Mouse (Mus musculus) gastrocnemius, postnatal 10 days (tissue): ENCODE results near the gene Ndufb5. TPM values are rescaled to one million over a fixed set of nuclear protein-coding genes. Genes with fewer than 3 reads are reported as not detected.
"Not testable (repeated sequence)": the region's sequence is repeated elsewhere in the genome, so short reads cannot be mapped to it uniquely, and the experiment has no call there.

Experiments used
- DNase-seq: peaks from one replicate; pipeline ENCODE4 v3.0.0; 2021; ENCODE audit warnings: mixed read lengths
- long read RNA-seq, 2 experiments: library from polyadenylated mRNA; stranded (forward); transcript quantifications; one replicate each; pipeline ENCODE4 v2.0.0; 2021
- total RNA-seq, 2 experiments: library from RNA; stranded (reverse); gene quantifications; 2 replicates each; pipeline ENCODE4 v1.2.3; 2021

Ndufb5 gene
- total RNA-seq, result 100 to 1,000 TPM; 393 to 444 TPM
- long read RNA-seq, experiment 1, transcript Ndufb5-204 (6 exons, 1,079 nt), result major isoform, 221 of 226 reads
- long read RNA-seq, experiment 1, partial matches to known transcripts, result 0 of 226 reads
- long read RNA-seq, experiment 1, other reads (novel, unspliced or antisense), result 5 of 226 reads
- long read RNA-seq, experiment 2, transcript Ndufb5-204 (6 exons, 1,079 nt), result major isoform, 234 of 241 reads
- long read RNA-seq, experiment 2, partial matches to known transcripts, result 1 of 241 reads
- long read RNA-seq, experiment 2, other reads (novel, unspliced or antisense), result 4 of 241 reads

DNA sequence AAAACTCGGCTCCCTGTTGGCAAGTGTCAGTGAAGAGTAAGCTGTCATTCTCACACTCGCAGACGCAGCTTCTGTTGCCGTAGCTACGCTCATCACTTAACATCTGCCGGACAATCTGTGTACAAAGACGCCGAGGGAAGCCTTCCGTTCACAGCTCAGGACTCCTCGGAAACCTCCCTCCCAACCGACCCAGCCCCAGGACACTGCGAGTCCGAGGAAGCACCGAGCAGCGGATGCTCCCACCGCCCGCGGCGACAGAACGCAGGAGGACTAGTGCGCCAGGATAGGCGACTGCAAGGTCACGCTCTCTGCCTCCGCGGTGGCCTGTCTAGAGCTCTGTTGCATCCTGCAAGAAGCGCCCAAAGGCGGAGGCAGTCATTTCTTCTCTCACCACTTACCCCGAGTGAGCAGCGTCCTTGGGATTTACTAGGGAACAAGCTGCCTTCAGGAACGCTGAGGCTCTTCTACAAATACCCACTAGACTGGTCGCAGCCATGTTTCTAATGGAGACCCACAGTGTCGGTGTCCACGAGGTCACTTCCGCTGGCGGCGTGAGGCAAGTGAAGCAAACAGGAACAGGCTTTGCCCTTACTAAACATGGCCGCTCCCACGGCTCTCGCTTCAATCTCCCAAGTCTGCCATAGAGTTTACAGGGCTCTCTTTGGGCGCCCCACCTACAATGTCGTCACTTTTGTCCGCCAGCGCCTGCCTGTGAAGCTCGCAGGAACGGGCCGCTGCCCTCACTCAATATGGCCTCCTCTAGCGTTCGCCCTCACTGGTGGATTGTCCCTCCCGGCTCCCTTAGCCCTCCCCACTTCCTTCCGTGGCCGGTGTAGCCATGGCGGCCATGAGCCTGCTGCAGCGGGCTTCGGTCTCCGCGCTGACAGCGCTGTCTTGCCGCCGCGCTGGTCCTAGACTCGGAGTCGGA lies at the start of gene Ndufb5:
Gene Ndufb5 (plus strand): TSS at position 747 of the 928 bp plus-strand sequence.
- peak; percentile 91 for DNase-seq

DNA sequence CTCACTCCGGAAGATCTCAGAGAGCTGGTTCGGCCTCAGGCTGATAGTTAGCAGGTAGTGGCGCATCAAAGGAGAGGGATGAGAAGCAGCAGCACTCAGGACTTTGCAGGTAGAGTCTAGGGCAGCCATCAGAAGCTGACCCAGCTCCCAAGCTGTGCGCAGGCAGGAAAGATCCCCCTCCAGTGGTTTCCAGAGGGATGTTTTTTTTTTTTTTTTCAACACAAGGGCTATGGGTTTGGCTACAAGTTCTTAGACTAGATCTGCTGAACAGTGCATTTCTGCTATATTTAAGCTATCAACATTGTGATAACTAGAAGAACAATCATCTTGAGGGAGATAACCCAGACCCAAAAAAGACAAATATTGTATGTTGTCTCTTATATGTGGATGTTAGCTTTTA lies 49.6 kb upstream of the Ndufb5 start:
- DNase-seq, result no peak

DNA sequence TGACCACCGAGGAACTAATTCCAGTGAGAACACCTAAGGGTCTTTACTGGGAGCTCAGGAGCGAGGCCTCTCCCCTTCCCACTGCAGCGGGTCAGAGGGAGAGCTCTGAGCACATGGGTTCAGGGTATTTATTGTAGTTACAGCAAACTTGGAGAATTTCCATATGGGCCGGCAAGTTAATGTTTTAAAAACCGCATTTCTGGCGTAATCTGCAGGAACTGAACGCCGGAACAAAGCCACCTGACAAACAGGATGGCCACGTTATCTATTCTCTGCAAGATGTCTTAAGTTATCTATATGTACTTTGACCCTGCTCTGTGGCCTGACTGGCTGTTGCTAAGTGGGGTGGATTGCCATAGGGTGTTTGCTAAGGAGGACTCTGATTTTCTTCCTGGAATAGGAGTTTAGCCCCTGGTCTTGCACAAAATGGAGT lies 47.2 kb upstream of the Ndufb5 start:
- no peak for DNase-seq

DNA sequence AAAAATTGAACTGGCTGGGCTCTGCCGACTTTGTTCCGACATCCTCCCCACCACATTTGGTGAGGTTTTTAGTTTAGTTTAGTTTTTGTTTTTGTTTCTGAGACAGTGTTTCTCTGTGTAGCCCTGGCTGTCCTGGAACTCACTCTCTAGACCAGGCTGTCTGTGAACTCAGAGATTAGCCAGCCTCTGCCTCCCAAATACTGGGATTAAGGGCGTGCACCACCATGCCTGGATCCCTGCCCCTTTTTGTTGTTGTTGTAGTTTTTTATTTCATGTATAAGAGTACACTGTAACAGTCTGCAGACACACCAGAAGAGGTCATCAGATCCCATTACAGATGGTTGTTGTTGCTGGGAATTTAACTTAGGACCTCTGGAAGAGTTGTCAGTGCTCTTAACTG lies 46.8 kb upstream of the Ndufb5 start:
- no peak for DNase-seq

DNA sequence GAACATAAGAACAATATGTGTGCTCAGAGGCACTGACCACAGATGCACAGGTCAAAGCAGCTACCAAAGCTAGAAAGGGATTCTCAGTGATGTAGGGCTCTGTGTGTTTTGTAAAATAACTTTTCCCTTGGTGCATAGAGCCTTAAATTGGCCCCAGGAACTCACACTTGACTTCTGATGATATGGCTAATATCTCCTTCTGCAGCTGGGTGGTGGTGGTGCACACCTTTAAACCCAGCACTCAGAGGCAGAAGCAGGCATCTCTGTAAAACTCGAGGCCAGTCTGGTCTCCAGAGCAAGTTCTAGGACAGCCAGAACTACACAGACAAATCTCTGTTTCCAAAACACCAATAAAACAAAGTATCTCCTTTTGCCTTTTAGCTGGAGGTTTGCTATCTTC lies 45.9 kb upstream of the Ndufb5 start:
- DNase-seq, result no peak

DNA sequence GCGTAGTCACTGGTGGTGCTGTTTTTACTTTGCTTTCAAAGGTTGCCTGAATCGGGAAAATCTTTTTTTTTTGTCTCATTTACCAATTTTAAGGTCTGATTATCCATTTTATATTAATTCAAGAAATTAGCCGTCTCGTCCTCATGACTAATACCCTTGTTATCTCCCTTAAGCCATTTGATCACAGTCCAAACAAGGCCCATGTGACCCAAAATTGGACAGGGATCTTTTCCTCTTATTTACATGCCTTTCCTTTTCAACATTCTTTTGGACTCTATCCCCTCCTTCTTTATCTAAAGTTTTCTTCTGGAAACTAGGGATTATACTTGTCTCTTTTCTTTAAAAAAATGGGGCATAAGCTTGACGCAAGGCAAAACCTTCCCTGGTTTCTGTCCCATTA lies 44.9 kb upstream of the Ndufb5 start:
- no peak for DNase-seq

DNA sequence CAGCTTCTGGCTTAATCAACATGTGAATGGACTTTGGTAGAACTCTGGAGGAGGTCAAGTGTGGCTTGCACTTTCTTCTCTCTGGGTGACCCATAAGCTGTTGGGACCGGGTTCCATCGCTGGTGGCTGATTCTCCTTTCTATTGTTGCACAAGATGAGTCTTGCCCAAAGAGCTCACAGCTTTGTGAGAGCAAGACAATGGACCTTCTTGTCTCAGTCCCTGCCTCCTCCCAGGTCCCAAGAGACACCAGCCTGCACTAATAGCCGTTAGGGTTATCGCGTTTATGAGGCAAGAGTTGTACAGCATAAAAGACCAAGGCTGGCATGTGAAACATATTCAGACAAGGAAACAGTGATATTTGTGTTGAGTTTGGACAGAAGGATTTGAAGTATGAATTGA lies 42.6 kb upstream of the Ndufb5 start:
- DNase-seq, result no peak

DNA sequence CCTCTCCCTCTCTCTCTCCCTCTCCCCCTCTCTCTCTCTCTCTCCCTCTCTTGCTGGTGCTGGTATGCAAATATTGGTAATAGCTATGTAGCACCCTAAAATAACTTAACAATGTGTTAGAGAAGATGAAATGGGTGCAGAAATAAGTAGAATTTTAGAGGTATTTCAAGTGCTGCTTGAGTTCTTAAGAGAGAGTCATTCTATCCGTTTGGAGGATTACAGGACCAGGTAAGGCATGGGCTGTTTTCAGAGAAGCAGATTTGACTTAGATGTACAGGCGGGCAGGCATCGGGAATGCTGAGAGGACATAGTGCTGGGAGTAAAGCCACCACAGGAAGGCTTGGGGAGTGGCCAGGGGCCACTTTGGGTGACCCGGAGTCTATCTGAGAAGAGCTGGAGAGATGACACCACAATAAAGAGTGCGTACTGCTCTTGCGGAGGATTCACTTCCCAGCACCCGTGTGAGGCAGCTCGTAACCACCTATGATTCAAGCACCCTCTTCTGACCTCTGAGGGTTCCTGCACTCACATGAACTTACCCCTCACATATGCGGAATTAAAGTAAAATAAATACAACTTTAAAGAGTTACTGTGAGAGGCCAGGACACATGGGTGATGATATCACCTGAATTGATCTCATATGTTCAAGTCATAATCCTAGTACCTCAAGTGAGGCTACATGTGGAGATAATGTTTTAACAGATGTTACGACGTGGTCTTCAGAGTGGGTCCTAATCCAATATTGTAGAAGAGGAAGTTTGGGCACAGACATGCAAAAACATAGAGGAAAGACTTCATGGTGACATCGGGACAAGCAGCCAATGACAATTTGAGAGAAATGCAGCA lies 41.8 kb upstream of the Ndufb5 start:
- no peak for DNase-seq

DNA sequence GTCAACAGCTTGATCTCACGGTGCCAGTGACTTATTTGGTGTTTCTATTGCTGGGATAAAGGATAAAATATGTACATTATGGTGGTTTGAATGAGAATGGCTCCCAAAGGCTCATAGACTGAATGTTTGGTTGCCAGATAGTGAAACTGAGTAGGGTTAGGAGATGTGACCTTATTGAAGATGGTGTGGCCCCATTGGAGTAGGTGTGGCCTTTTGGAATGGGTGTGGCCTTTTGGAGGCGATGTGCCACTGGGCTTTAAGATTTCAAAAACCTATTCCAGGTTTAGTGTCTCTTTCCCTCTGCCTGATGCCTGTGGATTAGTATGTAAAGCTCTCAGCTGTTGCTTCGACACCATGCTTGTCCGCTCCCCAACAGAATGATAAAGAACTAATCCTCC lies 41.2 kb upstream of the Ndufb5 start:
- DNase-seq, result no peak

DNA sequence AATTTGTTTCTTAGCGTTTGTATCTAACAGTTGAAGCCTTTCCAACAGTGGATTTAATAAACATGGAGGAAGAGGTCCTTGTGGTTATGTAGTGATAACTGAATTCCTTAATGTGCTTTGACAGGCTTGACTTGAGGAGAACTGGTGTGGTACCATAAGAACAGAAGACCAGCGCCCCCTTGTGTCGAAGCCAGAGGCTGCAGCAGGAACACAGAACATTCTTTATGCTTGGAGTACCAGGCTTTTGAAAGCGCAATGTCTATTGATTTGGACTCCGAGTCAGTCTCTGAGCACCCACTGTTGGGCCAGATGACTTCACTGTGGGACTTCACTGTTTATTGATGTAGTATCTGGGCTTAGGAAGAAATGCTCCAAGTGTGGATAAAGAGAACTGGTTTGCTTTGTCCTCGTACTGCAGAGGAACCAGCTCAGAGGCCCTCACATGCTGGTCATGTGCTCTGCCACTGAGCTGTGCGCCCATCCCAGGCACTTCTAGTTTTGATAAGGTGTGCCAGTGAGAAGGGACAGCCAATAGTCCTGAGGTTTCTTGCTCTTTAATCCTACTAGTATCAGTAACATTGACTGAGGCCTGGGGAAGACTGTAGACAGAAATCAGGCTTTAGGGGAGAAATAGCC lies 38.4 kb upstream of the Ndufb5 start:
- DNase-seq, result peak; percentile 90

DNA sequence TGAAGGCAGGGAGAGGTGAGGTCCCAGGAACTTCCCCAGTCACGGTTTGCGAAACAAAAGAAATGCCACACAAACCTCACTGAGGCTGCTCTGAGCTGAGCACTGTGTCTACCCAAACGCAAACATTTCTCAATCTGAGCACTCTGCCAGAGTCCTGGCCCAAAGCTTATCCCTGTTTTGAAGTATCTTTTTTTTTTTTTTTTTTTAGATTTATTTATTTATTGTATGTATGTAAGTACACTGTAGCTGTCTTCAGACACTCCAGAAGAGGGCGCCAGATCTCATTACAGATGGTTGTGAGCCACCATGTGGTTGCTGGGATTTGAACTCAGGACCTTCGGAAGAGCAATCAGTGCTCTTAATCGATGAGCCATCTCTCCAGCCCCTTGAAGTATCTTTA lies 32.8 kb upstream of the Ndufb5 start:
- not testable (repeated sequence) for DNase-seq

DNA sequence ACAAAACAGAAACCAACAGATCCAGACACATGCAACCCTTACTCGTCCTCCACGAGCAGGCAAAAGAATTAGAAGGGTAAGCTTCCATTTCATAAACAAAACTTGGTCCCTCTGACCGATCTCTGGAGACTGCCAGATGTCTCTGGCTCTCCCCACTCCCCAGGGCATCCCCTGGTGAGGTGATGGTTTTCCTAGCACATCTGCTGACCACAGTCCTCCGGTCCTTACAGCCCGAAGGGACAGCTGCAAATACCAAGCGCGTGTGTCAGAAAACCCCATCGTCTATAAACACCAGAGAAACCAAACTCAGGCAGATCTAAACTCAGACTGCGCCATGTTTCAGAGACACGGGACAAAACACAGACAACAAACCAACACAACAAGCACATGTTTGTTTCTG lies 32.2 kb upstream of the Ndufb5 start:
- DNase-seq, result not testable (repeated sequence)

DNA sequence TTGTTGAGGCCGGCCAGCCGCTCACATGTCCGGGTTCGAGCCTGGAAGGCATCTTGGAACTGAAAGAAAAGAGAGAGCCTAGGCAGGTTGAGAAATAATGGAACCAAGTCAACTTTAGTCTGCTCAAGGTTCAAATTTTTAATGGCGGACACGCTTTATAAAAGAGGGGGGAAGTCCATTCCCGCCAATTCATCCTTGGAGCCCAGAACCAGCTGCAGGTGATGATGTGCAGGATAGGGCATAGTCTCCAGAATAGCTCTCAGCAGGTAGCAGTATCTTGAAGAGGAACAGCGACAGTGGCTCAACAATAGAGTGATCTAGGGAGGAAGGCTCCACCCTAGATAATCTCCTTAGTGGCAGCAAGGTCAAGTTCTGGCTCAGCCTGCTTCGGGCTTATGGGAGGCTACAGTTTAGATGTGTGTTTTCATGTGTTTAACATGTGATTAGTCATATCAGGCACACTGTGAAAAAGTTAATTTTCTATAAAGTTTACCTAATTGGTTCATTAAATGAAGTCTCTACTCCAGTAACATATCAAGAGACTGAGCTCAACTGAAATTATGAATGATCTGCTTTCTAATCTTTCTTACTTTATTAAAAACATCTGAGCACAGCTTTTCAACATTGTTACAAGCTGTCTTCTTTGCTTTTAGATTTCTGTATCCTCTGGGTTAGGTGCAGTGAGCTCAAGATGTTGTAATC lies 31.0 kb upstream of the Ndufb5 start, which contains the start of gene Actl6a:
Gene Actl6a (plus strand): TSS at position 652 of the 702 bp plus-strand sequence.
- not testable (repeated sequence) for DNase-seq

DNA sequence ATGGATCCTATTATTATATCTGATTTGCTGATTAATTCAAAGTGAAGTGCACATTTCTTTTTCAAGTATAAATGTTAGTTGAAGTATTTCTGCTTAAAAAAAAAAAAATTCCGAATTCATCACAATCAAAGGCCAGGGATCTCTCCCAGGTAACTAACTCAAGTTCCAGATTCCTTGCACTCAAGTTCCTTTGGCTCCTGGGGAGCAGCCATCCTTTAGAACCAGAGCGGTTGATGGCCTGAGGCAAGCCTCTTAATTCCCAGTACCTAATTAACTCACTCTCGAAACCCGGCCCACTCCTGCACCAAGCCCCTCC lies 28.8 kb upstream of the Ndufb5 start:
- DNase-seq, result no peak

DNA sequence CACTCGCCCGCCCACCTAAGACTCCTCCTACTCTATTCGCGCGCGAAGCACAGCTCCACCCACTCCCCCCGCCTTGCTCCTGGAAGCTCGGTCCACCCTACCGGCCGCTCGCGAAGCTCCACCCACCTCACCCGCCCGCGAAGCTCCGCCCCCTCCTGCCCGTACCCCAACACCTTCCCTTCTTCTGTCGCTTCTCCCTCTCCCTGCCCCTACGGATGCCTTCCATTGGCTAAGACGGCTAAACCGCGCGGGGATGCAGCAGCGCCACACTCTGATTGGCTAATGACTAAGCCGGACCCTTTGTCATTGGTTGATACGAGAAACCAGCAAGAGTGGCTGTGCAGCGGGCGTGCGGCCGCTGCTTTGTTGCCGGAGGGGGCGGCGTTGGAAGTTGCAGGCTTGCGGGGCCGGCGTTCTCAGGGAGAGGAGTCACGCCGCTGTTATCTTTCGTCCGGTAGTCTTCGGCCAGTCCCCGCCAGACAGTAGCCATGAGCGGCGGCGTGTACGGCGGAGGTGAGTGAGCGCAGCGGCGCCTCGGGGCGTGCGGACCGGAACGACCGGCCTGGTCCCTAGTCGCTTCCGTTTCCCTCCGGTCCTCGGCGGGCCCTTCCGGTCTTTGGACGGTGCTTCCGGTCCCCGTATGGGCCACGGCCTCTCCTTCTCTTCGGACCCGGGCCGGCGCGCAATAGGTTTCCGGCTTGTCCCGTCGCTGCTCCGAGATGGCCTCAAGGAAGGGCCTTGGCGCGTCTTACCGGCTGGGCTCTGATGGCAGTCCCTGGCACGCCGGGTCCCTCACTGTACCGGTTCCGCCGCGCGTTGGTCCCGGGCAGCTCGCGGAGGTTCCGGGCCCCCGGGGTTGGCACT lies 28.2 kb upstream of the Ndufb5 start:
- DNase-seq, result peak; percentile 98

DNA sequence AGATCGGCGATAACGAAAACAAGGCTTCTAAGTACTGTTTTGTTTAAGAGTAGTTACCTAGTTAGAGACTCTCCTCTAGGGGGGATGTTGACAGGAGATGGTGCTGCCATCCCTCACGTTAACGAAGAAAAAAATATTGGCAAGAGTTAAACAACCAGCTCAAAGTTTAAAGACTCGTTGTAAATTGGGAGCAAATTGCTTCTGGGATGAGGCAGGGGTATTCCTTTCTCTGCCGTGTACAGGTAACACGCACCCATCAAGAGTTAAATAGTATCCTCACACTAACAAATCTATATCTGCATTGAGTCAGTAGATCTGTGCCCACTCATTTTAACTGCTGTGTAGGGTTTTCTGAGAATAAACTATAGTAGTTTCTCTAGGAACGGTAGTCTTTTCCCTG lies 27.4 kb upstream of the Ndufb5 start:
- no peak for DNase-seq

DNA sequence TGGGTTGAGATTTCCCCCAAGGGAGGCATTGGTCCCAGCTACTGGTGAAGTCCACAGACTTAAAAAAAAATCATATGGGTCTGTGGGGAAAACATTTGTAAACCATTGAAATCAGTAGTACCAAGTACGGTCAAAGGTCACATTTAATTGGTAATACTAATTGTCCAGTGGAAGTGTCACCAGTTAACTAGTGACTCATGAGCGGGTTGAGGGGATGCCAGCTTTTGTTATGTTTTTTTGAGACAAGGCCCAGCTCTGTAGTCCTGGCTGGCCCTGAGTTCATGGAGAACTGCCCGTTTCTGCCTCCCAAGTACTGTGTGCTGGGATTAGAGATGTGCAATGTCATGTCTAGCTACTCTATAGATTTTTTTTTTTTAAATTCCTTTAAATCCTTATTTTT lies 23.1 kb upstream of the Ndufb5 start:
- DNase-seq, result no peak

DNA sequence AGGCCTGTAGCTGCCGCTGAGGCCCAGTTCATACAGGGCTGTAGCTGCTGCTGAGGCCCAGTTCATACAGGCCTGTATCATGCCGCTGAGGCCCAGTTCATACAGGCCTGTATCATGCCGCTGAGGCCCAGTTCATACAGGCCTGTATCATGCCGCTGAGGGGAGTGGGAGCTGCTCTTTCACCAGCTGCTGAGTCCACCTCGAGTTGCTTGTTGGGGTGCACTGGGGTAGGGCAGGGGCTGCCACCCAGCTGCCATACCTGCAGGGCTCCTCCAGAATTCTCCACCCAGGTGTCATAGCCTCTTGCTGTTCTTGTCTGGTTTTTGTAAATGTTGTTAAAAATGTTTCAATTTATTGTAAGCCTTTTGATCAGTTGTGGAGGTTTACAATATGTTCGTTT lies 19.4 kb upstream of the Ndufb5 start:
- not testable (repeated sequence) for DNase-seq

DNA sequence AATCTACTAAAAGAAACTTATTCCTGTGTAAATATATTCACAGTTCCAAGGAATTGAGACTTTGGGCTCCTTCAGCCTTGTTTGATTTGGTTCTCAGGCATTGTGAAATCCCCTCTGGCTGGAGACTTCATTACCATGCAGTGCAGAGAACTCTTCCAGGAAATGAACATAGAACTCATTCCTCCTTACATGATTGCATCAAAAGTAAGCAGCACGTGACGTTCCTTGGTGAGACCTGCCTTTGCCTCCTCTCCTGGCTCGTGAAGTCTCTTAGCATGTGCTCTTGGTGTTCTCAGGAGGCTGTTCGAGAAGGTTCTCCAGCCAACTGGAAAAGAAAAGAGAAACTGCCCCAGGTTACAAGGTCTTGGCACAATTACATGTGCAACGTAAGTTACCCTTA lies 18.5 kb upstream of the Ndufb5 start:
- no peak for DNase-seq

DNA sequence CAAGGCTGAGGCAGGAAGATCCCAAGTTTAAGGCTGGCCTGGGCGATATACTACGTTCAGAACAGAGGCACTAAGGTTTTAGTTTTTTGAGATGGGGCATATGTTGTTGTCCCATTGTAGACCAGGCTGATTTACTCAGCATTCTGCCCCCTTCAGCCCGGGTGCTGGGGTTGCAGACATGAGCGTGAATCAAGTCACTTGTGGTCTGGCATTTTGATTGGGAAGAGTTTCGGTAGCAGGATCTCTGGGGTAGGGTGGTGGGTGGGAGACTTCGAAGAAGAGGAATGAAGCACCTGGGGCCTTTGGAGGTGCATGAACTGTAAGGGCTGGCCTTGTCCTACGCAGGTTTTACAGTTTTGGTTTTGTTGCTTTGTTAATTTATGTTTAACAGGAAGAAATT lies 12.6 kb upstream of the Ndufb5 start:
- DNase-seq, result no peak

DNA sequence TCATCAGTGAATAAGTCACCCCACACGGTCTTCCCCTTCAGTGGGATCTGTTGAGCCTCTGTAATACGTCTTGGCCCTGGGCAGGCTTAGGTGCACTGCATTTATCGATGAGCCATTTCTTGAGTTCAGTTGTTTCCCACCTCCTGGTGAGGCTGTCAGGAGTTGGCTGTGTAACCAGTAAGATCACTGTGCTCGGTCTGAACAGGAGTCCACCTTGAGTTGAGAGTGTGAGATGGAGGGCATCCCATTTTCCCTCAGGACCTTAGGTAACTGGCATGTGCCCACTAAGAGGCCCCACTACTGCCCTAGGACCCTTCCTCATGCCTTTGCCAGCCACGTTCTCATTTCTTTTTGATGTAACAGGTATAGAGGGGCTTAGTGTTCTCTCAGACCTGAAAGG lies 10.8 kb upstream of the Ndufb5 start:
- DNase-seq, result no peak
